Mouse (Mus musculus) MEL (cell line): ENCODE results near the gene 5430427O19Rik. TPM values are rescaled to one million over a fixed set of nuclear protein-coding genes. Genes with fewer than 3 reads are reported as not detected.

Experiments
- DNase-seq: peaks from one replicate; pipeline ENCODE4 v3.0.0; 2011; ENCODE audit warnings: low read depth, low spot score
- H3K27ac ChIP-seq: 2 replicates; pipeline ENCODE4 v1.5.1; 2012; ENCODE audit warnings: low read depth, mild to moderate bottlenecking, control low read depth, low read length, moderate library complexity; ENCODE audit not compliant: control insufficient read depth
- H3K27me3 ChIP-seq, 2 experiments: fragments of 150-350 bp in 1 of 2; sonication (generic) in 1 of 2; 2 replicates each; pipeline ENCODE4 v1.6.1; 2012; ENCODE audit warnings: low read length in 2 of 2, mild to moderate bottlenecking in 2 of 2, improper control_type of control experiment in 1 of 2, moderate library complexity in 1 of 2; ENCODE audit not compliant: insufficient read depth in 2 of 2, control insufficient read depth in 1 of 2
- H3K36me3 ChIP-seq, 2 experiments: 2 replicates each; pipeline ENCODE4 v1.6.1; 2012 to 2014; ENCODE audit warnings: low read length in 2 of 2, improper control_type of control experiment in 1 of 2, inconsistent platforms in 1 of 2, mild to moderate bottlenecking in 1 of 2; ENCODE audit not compliant: insufficient read depth in 2 of 2, control insufficient read depth in 1 of 2
- H3K4me1 ChIP-seq, 2 experiments: fragments of 150-350 bp in 1 of 2; sonication (generic) in 1 of 2; 2 replicates each; pipeline ENCODE4 v1.6.1; 2012; ENCODE audit warnings: low read length in 2 of 2, improper control_type of control experiment in 1 of 2, mild to moderate bottlenecking in 1 of 2; ENCODE audit not compliant: insufficient read depth in 2 of 2, control insufficient read depth in 1 of 2
- H3K4me3 ChIP-seq, 2 experiments: fragments of 150-350 bp in 1 of 2; sonication (generic) in 1 of 2; 2 replicates each; pipeline ENCODE4 v1.5.1; 2012; ENCODE audit warnings: low read depth in 2 of 2, low read length in 2 of 2, mild to moderate bottlenecking in 2 of 2, moderate library complexity in 2 of 2, control low read depth in 1 of 2, improper control_type of control experiment in 1 of 2; ENCODE audit not compliant: control insufficient read depth in 1 of 2, insufficient read depth in 1 of 2
- H3K79me2 ChIP-seq: 2 replicates; pipeline ENCODE4 v1.6.1; 2012; ENCODE audit warnings: mild to moderate bottlenecking, low read length, moderate library complexity; ENCODE audit not compliant: control insufficient read depth, poor library complexity, insufficient read depth
- H3K9ac ChIP-seq: 2 replicates; pipeline ENCODE4 v1.6.1; 2012; ENCODE audit warnings: low read depth, mild to moderate bottlenecking, control low read depth, low read length, moderate library complexity; ENCODE audit not compliant: control insufficient read depth, poor library complexity, severe bottlenecking
- H3K9me3 ChIP-seq: fragments of 150-350 bp; sonication (generic); replicated peaks from 2 replicates; pipeline ENCODE4 v1.6.1; 2012; ENCODE audit warnings: mild to moderate bottlenecking, low read length, improper control_type of control experiment, moderate library complexity; ENCODE audit not compliant: insufficient read depth
- BHLHE40 ChIP-seq: IDR thresholded peaks from 2 replicates; pipeline ENCODE4 v1.6.1; 2012; ENCODE audit warnings: low read depth, mild to moderate bottlenecking, inconsistent platforms, low read length, improper control_type of control experiment, borderline replicate concordance
- CHD1 ChIP-seq: IDR thresholded peaks from 2 replicates; pipeline ENCODE4 v1.6.1; 2012; ENCODE audit warnings: low read depth, mild to moderate bottlenecking, inconsistent platforms, low read length, improper control_type of control experiment
- CTCF ChIP-seq, 3 experiments: IDR thresholded peaks in 2 of 3; conservative IDR thresholded peaks in 1 of 3; 2 replicates each; pipeline ENCODE4 v1.5.1; 2011 to 2012; ENCODE audit warnings: low read length in 3 of 3, low read depth in 2 of 3, mild to moderate bottlenecking in 2 of 3, improper control_type of control experiment in 1 of 3, inconsistent platforms in 1 of 3, mixed read lengths in 1 of 3, moderate library complexity in 1 of 3; ENCODE audit not compliant: control insufficient read depth in 1 of 3, insufficient read depth in 1 of 3, poor library complexity in 1 of 3, severe bottlenecking in 1 of 3
- E2F4 ChIP-seq: IDR thresholded peaks from 2 replicates; pipeline ENCODE4 v1.6.1; 2011; ENCODE audit warnings: low read depth, low read length, improper control_type of control experiment, borderline replicate concordance
- EP300 ChIP-seq, 2 experiments: IDR thresholded peaks; 2 replicates each; pipeline ENCODE4 v1.6.1; 2011; ENCODE audit warnings: improper control_type of control experiment in 2 of 2, low read length in 2 of 2, low read depth in 1 of 2, mild to moderate bottlenecking in 1 of 2
- ETS1 ChIP-seq: IDR thresholded peaks from 2 replicates; pipeline ENCODE4 v1.6.1; 2012; ENCODE audit warnings: low read depth, mild to moderate bottlenecking, inconsistent platforms, low read length, improper control_type of control experiment, moderate library complexity
- HCFC1 ChIP-seq: IDR thresholded peaks from 2 replicates; pipeline ENCODE4 v1.6.1; 2012; ENCODE audit warnings: low read depth, mild to moderate bottlenecking, inconsistent platforms, low read length, improper control_type of control experiment, moderate library complexity
- JUND ChIP-seq: IDR thresholded peaks from 2 replicates; pipeline ENCODE4 v1.6.1; 2011; ENCODE audit warnings: low read depth, mild to moderate bottlenecking, improper control_type of control experiment, low read length
- KAT2A ChIP-seq: conservative IDR thresholded peaks from 2 replicates; pipeline ENCODE4 v1.6.1; 2012; ENCODE audit warnings: low read depth, low read length, improper control_type of control experiment, inconsistent platforms
- MAX ChIP-seq: IDR thresholded peaks from 2 replicates; pipeline ENCODE4 v1.6.1; 2011; ENCODE audit warnings: low read length, improper control_type of control experiment
- MAZ ChIP-seq: IDR thresholded peaks from 2 replicates; pipeline ENCODE4 v1.6.1; 2012; ENCODE audit warnings: low read depth, mild to moderate bottlenecking, inconsistent platforms, low read length, improper control_type of control experiment
- MEF2A ChIP-seq: IDR thresholded peaks from 2 replicates; pipeline ENCODE4 v1.6.1; 2014; ENCODE audit warnings: low read depth, mild to moderate bottlenecking, inconsistent platforms, low read length, improper control_type of control experiment; ENCODE audit not compliant: poor library complexity, insufficient replicate concordance, severe bottlenecking; ENCODE audit errors: extremely low read depth
- MXI1 ChIP-seq: IDR thresholded peaks from 2 replicates; pipeline ENCODE4 v1.6.1; 2011; ENCODE audit warnings: mild to moderate bottlenecking, low read depth, low read length, improper control_type of control experiment
- MYB ChIP-seq: IDR thresholded peaks from 2 replicates; pipeline ENCODE4 v1.6.1; 2011; ENCODE audit warnings: mild to moderate bottlenecking, low read depth, low read length, improper control_type of control experiment
- MYC ChIP-seq: IDR thresholded peaks from 2 replicates; pipeline ENCODE4 v1.6.1; 2011; ENCODE audit warnings: low read depth, mild to moderate bottlenecking, low read length, improper control_type of control experiment, moderate library complexity
- NELFE ChIP-seq: IDR thresholded peaks from 2 replicates; pipeline ENCODE4 v1.6.1; 2011; ENCODE audit warnings: low read depth, low read length, improper control_type of control experiment
- POLR2A ChIP-seq, 2 experiments: IDR thresholded peaks; 2 replicates each; pipeline ENCODE4 v1.6.1; 2011 to 2012; ENCODE audit warnings: low read length in 2 of 2, mild to moderate bottlenecking in 2 of 2, control low read depth in 1 of 2, improper control_type of control experiment in 1 of 2, low read depth in 1 of 2, moderate library complexity in 1 of 2; ENCODE audit not compliant: control insufficient read depth in 1 of 2, insufficient read depth in 1 of 2, poor library complexity in 1 of 2
- POLR2AphosphoS2 ChIP-seq: IDR thresholded peaks from 2 replicates; pipeline ENCODE4 v1.6.1; 2011; ENCODE audit warnings: low read length, improper control_type of control experiment
- POLR2AphosphoS5 ChIP-seq: IDR thresholded peaks from 2 replicates; pipeline ENCODE4 v1.6.1; 2012; ENCODE audit warnings: low read depth, borderline replicate concordance, mild to moderate bottlenecking, inconsistent platforms, low read length, moderate library complexity, mixed read lengths
- RAD21 ChIP-seq: IDR thresholded peaks from 2 replicates; pipeline ENCODE4 v1.6.1; 2011; ENCODE audit warnings: mild to moderate bottlenecking, low read depth, low read length, improper control_type of control experiment
- SIN3A ChIP-seq: IDR thresholded peaks from 2 replicates; pipeline ENCODE4 v1.6.1; 2012; ENCODE audit warnings: low read length, improper control_type of control experiment, inconsistent platforms
- TAL1 ChIP-seq: IDR thresholded peaks from 2 replicates; pipeline ENCODE4 v1.6.1; 2012; ENCODE audit warnings: mild to moderate bottlenecking, inconsistent platforms, low read length, moderate library complexity, mixed read lengths
- TBP ChIP-seq: IDR thresholded peaks from 2 replicates; pipeline ENCODE4 v1.8.0; 2011; ENCODE audit warnings: low read depth, low read length, improper control_type of control experiment
- USF1 ChIP-seq: IDR thresholded peaks from 2 replicates; pipeline ENCODE4 v1.6.1; 2014; ENCODE audit warnings: low read depth, mild to moderate bottlenecking, inconsistent platforms, low read length, improper control_type of control experiment, moderate library complexity
- USF2 ChIP-seq, 2 experiments: IDR thresholded peaks; 2 replicates each; pipeline ENCODE4 v1.6.1; 2011 to 2012; ENCODE audit warnings: improper control_type of control experiment in 2 of 2, low read length in 2 of 2, borderline replicate concordance in 1 of 2, inconsistent platforms in 1 of 2, low read depth in 1 of 2, mild to moderate bottlenecking in 1 of 2; ENCODE audit not compliant: insufficient read depth in 1 of 2
- ZKSCAN1 ChIP-seq: IDR thresholded peaks from 2 replicates; pipeline ENCODE4 v1.6.1; 2012; ENCODE audit warnings: low read depth, mild to moderate bottlenecking, inconsistent platforms, low read length, improper control_type of control experiment, moderate library complexity
- ZNF384 ChIP-seq: IDR thresholded peaks from 2 replicates; pipeline ENCODE4 v1.6.1; 2012; ENCODE audit warnings: low read depth, mild to moderate bottlenecking, inconsistent platforms, low read length, improper control_type of control experiment
- polyA plus RNA-seq, 2 experiments: library from polyadenylated mRNA; stranded (reverse) in 1 of 2; unstranded in 1 of 2; fragments of >175 nt in 1 of 2; fragments of >200 nt in 1 of 2; gene quantifications; 2 replicates each; pipeline versions ENCODE4 v1.2.1 to v1.2.4; 2012; ENCODE audit warnings: low replicate concordance in 2 of 2, low read depth in 1 of 2; ENCODE audit not compliant: insufficient read length in 2 of 2, insufficient read depth in 1 of 2, missing spikeins in 1 of 2
- total RNA-seq: library from RNA; depleted of rRNA; stranded (reverse); fragments of 300-350 nt; gene quantifications from 2 replicates; pipeline ENCODE4 v1.2.3, GENCODE M21; 2012

Gene 5430427O19Rik
- total and polyA plus RNA-seq, 3 experiments: 1.2 to 1.7 TPM; not detected in 1

DNA sequence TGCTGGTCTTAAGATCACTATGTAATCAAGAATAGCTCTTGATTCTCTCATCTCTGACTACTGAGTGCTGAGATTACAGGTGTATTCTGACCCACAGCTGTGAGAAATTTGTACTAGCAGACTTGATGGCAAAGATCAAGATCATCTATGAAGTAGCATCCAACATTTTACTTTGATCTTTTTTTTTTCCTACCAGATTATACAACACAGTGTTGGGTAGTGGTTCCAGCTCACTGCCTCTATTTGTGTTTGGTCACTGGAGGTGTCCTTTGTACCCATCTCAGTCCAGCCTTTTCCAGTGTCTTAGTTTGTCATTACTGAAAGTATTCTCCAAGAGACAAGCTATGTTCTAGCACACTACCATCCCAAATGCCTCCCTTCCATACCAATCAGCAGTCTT, 5.8 kb downstream of the 5430427O19Rik start:
- Histone ChIP-seq H3K36me3 (peaks cover 0 to 18% of the 10 kb centered on the region in 2 experiments; a peak in 2 of 4 replicates), H3K9me3 (no peaks in the 10 kb centered on the region), H3K4me1 (peaks cover 0 to 2% of the 10 kb centered on the region in 2 experiments; a peak in 3 of 4 replicates), H3K9ac (no peak overlapping the region)
- TF ChIP-seq CHD1: no peak
- TF ChIP-seq MYC: no peak
- no peak for TF ChIP-seq CTCF (IDR thresholded peaks at IDR 0.05 in 2 of 3, conservative IDR thresholded peaks at IDR 0.05 in 1 of 3; ENCODE audit: control insufficient read depth in 1 of 3, insufficient read depth in 1 of 3, low read depth in 2 of 3, low read length in 3 of 3, poor library complexity in 1 of 3, severe bottlenecking in 1 of 3)
- TF ChIP-seq TAL1: no peak
- no peak for TF ChIP-seq RAD21
- TF ChIP-seq JUND: no peak
- TF ChIP-seq MAX: no peak
- TF ChIP-seq MYB: no peak
- TF ChIP-seq E2F4: no peak
- no peak for TF ChIP-seq SIN3A
- no peak for TF ChIP-seq POLR2A (IDR thresholded peaks at IDR 0.05; ENCODE audit: control insufficient read depth in 1 of 2, insufficient read depth in 1 of 2, low read depth in 1 of 2, low read length in 2 of 2, poor library complexity in 1 of 2)
- TF ChIP-seq ZNF384: no peak
- no peak for TF ChIP-seq ETS1
- no peak for TF ChIP-seq BHLHE40
- TF ChIP-seq, all 39 proteins: peak for 0
- Histone ChIP-seq H3K4me3 (no peak overlapping the region), H3K79me2 (peaks cover 2% of the 10 kb centered on the region; the same call in 1 of the 2 replicates), H3K27ac (no peak overlapping the region), H3K27me3 (no peaks in the 10 kb centered on the region)
- DNase-seq: no peak

DNA sequence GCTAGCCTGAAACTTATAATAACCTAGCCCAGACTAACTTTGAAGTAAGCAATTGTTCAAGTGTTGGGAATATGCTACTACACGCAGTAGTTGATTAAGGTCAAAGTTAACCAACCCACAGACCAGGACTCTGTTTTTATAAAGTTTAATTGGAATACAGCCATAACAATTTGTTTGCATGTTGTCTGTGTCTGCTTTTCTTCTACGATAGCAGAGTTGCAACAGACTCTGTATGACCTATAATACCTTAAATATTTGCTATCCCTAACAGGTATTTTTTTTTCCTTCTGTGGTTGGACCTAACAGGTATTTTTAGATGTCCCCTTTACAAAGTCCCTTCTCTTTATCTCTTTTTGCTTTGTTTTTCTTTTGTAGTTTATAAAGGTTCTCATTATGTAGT, 7.6 kb downstream of the 5430427O19Rik start:
- Histone ChIP-seq H3K27me3 (no peaks in the 10 kb centered on the region), H3K9me3 (no peaks in the 10 kb centered on the region), H3K9ac (no peak overlapping the region), H3K4me1 (peaks cover 0 to 3% of the 10 kb centered on the region in 2 experiments), H3K4me3 (no peak overlapping the region), H3K79me2 (no peaks in the 10 kb centered on the region; the same call in 1 of the 2 replicates), H3K27ac (no peak overlapping the region), H3K36me3 (peaks cover 0 to 8% of the 10 kb centered on the region in 2 experiments; a peak in 1 of 4 replicates)
- no peak for DNase-seq
- TF ChIP-seq MYC (no peak), TBP (no peak), CHD1 (no peak), KAT2A (no peak), JUND (no peak), CTCF (IDR thresholded peaks at IDR 0.05 in 2 of 3, conservative IDR thresholded peaks at IDR 0.05 in 1 of 3; ENCODE audit: control insufficient read depth in 1 of 3, insufficient read depth in 1 of 3, low read depth in 2 of 3, low read length in 3 of 3, poor library complexity in 1 of 3, severe bottlenecking in 1 of 3) (no peak), USF2 (IDR thresholded peaks at IDR 0.05; ENCODE audit: borderline replicate concordance in 1 of 2, insufficient read depth in 1 of 2, low read depth in 1 of 2, low read length in 2 of 2) (no peak), USF1 (no peak), ETS1 (no peak), POLR2A (IDR thresholded peaks at IDR 0.05; ENCODE audit: control insufficient read depth in 1 of 2, insufficient read depth in 1 of 2, low read depth in 1 of 2, low read length in 2 of 2, poor library complexity in 1 of 2) (no peak), MXI1 (no peak), ZKSCAN1 (no peak), MAZ (no peak), POLR2AphosphoS5 (no peak), MEF2A (no peak), HCFC1 (no peak), BHLHE40 (no peak), NELFE (no peak), POLR2AphosphoS2 (no peak), EP300 (IDR thresholded peaks at IDR 0.05; ENCODE audit: low read depth in 1 of 2, low read length in 2 of 2) (no peak)
